In genomic region chr7:45102940-45103585, GRCm38 (mm10) we compare ENCODE assay signal across 8 mouse cellular contexts. TPM values are rescaled to one million over a fixed set of nuclear protein-coding genes. Genes with fewer than 3 reads are reported as not detected.
DNase-seq lines count a peak whose midpoint lies in the region; ATAC-seq and TF ChIP-seq lines count a peak whose summit lies in the region.

No protein-coding gene starts in this region.

- ATAC-seq in embryonic facial prominence, embryonic 11.5 days (replicated peaks; ENCODE audit: insufficient number of reproducible peaks, low FRiP score, low TSS enrichment, low read depth), result no peak
- no peak for ATAC-seq in lung, embryonic 15.5 days (ENCODE audit: borderline replicate concordance, extremely low read depth, low FRiP score, low TSS enrichment)

- no peaks in the 10 kb centered on the region for H3K9me3 ChIP-seq in embryonic facial prominence, embryonic 11.5 days (replicated peaks; ENCODE audit: control insufficient read depth, low read length)
- H3K9me3 ChIP-seq in lung, embryonic 15.5 days, result no peaks in the 10 kb centered on the region

- peak overlapping the region; percentile 94 for H3K27ac ChIP-seq in gastrocnemius, adult 2 months
- peak overlapping the region; percentile 62; the same call in 1 of the 2 replicates for H3K27ac ChIP-seq in embryonic facial prominence, embryonic 11.5 days (replicated peaks; ENCODE audit: low read depth, low read length)
- H3K27ac ChIP-seq in lung, embryonic 15.5 days, result peak overlapping the region; percentile 93

- no peaks in the 10 kb centered on the region; the same call in 1 of the 2 replicates for H3K4me1 ChIP-seq in embryonic facial prominence, embryonic 11.5 days (ENCODE audit: control insufficient read depth, insufficient read depth, low read length)
- H3K4me1 ChIP-seq in lung, embryonic 15.5 days, result peaks cover 34% of the 10 kb centered on the region

- H3K36me3 ChIP-seq in embryonic facial prominence, embryonic 11.5 days (replicated peaks; ENCODE audit: control insufficient read depth, insufficient read depth, low read depth, low read length), result no peaks in the 10 kb centered on the region
- no peaks in the 10 kb centered on the region for H3K36me3 ChIP-seq in lung, embryonic 15.5 days

- intact Hi-C loops in gastrocnemius, adult 2 months (cut with DNase I), result loop anchor here (2.0 kb wide), 1 partner anchor 20 kb away; no protein-coding TSS in a partner anchor

- no peaks in the 10 kb centered on the region for H3K27me3 ChIP-seq in embryonic facial prominence, embryonic 11.5 days (ENCODE audit: control insufficient read depth, insufficient read depth, low read length)
- no peaks in the 10 kb centered on the region for H3K27me3 ChIP-seq in lung, embryonic 15.5 days

- peak overlapping the region; percentile 7; the same call in 1 of the 2 replicates for H3K4me2 ChIP-seq in embryonic facial prominence, embryonic 11.5 days (ENCODE audit: low read depth, low read length)
- H3K4me2 ChIP-seq in lung, embryonic 15.5 days, result peak overlapping the region; percentile 63

- peak overlapping the region; percentile 72 for H3K4me3 ChIP-seq in gastrocnemius, adult 2 months
- no peak overlapping the region for H3K4me3 ChIP-seq in embryonic facial prominence, embryonic 11.5 days (ENCODE audit: low read depth, low read length)
- H3K4me3 ChIP-seq in lung, embryonic 15.5 days, result peak overlapping the region; percentile 46

- peak; percentile 65 for DNase-seq in gastrocnemius, adult 2 months
- no peak for DNase-seq in gastrocnemius, postnatal 4 days (ENCODE audit: low spot score in 2 of 2)
- DNase-seq in embryonic facial prominence, embryonic 11.5 days (ENCODE audit: low spot score), result no peak
- peak; percentile 66 for DNase-seq in kidney, adult 11 months
- no peak for DNase-seq in T-cell, adult 2 months (ENCODE audit: low spot score)
- no peak for DNase-seq in right cerebral cortex, adult 2 months (ENCODE audit: low spot score in 2 of 2)
- no peak for DNase-seq in c-Kit-positive CD71-positive TER-119-positive erythroid progenitor cells, embryonic 14.5 days (ENCODE audit: low spot score)

- H3K9ac ChIP-seq in embryonic facial prominence, embryonic 11.5 days (replicated peaks; ENCODE audit: low read length), result peak overlapping the region; percentile 43
- peak overlapping the region; percentile 47 for H3K9ac ChIP-seq in lung, embryonic 15.5 days

- no peak for TF ChIP-seq CTCF in gastrocnemius, adult 2 months (IDR thresholded peaks at IDR 0.05)

- WGBS in embryonic facial prominence, embryonic 11.5 days, result 51% methylated on average over 9 of the region's 9 CpGs
- 47% methylated on average over 9 of the region's 9 CpGs for WGBS in lung, embryonic 15.5 days

RNA-seq across cellular contexts. Expression of gene Fcgrt, which starts 0.6 kb away (rescaled TPM):
- total RNA-seq in gastrocnemius, adult 2 months (2021), result 10 to 100 TPM; 33.6 to 38.5 TPM
- total RNA-seq in gastrocnemius, postnatal 4 days (2021), result 10 to 100 TPM; 84.6 to 87.3 TPM
- polyA plus RNA-seq in embryonic facial prominence, embryonic 11.5 days (2014; fragmentation: Nextera tagmentation; extraction: Ambion mirVana), result 12.6 TPM in 2 replicates
- polyA plus RNA-seq in lung, embryonic 15.5 days (2015; fragmentation: Nextera tagmentation; extraction: Ambion mirVana), result 73.6 and 83.1 TPM in 2 replicates

RNA-seq across cellular contexts. Expression of gene Rcn3, which starts 11.0 kb away (rescaled TPM):
- total RNA-seq in gastrocnemius, adult 2 months (2021), result 10 to 100 TPM in 1 of 2 experiments, 1 to 10 TPM in 1; 7.2 to 20.2 TPM
- 100 to 1,000 TPM; 172 to 192 TPM for total RNA-seq in gastrocnemius, postnatal 4 days (2021)
- 221 and 234 TPM in 2 replicates for polyA plus RNA-seq in embryonic facial prominence, embryonic 11.5 days (2014; fragmentation: Nextera tagmentation; extraction: Ambion mirVana)
- 353 and 358 TPM in 2 replicates for polyA plus RNA-seq in lung, embryonic 15.5 days (2015; fragmentation: Nextera tagmentation; extraction: Ambion mirVana)

RNA-seq across cellular contexts. Expression of gene Rps11, which starts 21.2 kb away (rescaled TPM):
- total RNA-seq in gastrocnemius, adult 2 months (2021), result 100 to 1,000 TPM; 457 to 518 TPM
- total RNA-seq in gastrocnemius, postnatal 4 days (2021), result 1,000 to 10,000 TPM in 1 of 2 experiments, 100 to 1,000 TPM in 1; 985 to 1,047 TPM
- 1,561 and 1,602 TPM in 2 replicates for polyA plus RNA-seq in embryonic facial prominence, embryonic 11.5 days (2014; fragmentation: Nextera tagmentation; extraction: Ambion mirVana)
- 1,432 and 1,559 TPM in 2 replicates for polyA plus RNA-seq in lung, embryonic 15.5 days (2015; fragmentation: Nextera tagmentation; extraction: Ambion mirVana)

RNA-seq across cellular contexts. Expression of gene Rpl13a, which starts 25.5 kb away (rescaled TPM):
- total RNA-seq in gastrocnemius, adult 2 months (2021), result 100 to 1,000 TPM; 552 to 624 TPM
- total RNA-seq in gastrocnemius, postnatal 4 days (2021), result 1,000 to 10,000 TPM; 1,483 to 1,628 TPM
- 1,418 and 1,436 TPM in 2 replicates for polyA plus RNA-seq in embryonic facial prominence, embryonic 11.5 days (2014; fragmentation: Nextera tagmentation; extraction: Ambion mirVana)
- polyA plus RNA-seq in lung, embryonic 15.5 days (2015; fragmentation: Nextera tagmentation; extraction: Ambion mirVana), result 1,187 and 1,308 TPM in 2 replicates

RNA-seq across cellular contexts. Expression of gene Gm45713, which starts 33.0 kb away (rescaled TPM):
- under 1 TPM in 1 of 2 experiments, not detected in 1; 0.26 TPM for total RNA-seq in gastrocnemius, adult 2 months (2021)
- under 1 TPM in 1 of 2 experiments, not detected in 1; 0.34 TPM for total RNA-seq in gastrocnemius, postnatal 4 days (2021)
- 0.20 TPM in 1 of 2 replicates, not detected in the other for polyA plus RNA-seq in embryonic facial prominence, embryonic 11.5 days (2014; fragmentation: Nextera tagmentation; extraction: Ambion mirVana)
- polyA plus RNA-seq in lung, embryonic 15.5 days (2015; fragmentation: Nextera tagmentation; extraction: Ambion mirVana), result 0.19 and 0.20 TPM in 2 replicates

Comparison
In these comparisons a context has a peak if more than half of its experiments do, and no peak if none do; other contexts are left out.
1. DNase-seq: peak in gastrocnemius, adult 2 months (single experiment) and kidney, adult 11 months (single experiment); none in gastrocnemius, postnatal 4 days (0 of 2), embryonic facial prominence, embryonic 11.5 days (single experiment), T-cell, adult 2 months (single experiment), right cerebral cortex, adult 2 months (0 of 2) and c-Kit-positive CD71-positive TER-119-positive erythroid progenitor cells, embryonic 14.5 days (single experiment).
2. RNA of gene Rcn3, which starts 11.0 kb away (total RNA-seq): 172 to 192 TPM in gastrocnemius, postnatal 4 days; 7.2 to 20.2 TPM in gastrocnemius, adult 2 months; every median in the first group is over 4 times any median in the second.
3. Peak in every context shown above with its lines, with median percentiles within 50 percentile points of each other: H3K27ac ChIP-seq.